ENCODE assay signal across 9 mouse cellular contexts in genomic region chr1:169680455-169681208, GRCm38 (mm10).
"Had no signal": no experiment of that assay in that cellular context is flagged by ENCODE, and none has a peak within 500 bp of the region (broad histone marks: within the 10 kb centered on the region; RNA-seq: fewer than 3 reads in every experiment).

No protein-coding gene starts in this region.

- H3K27me3 ChIP-seq: limb, embryonic 15.5 days; midbrain, embryonic 15.5 days had no signal

- H3K9me3 ChIP-seq: limb, embryonic 15.5 days; midbrain, embryonic 10.5 days; midbrain, embryonic 15.5 days had no signal

- H3K36me3 ChIP-seq: limb, embryonic 15.5 days; midbrain, embryonic 10.5 days; midbrain, embryonic 15.5 days had no signal

- DNase-seq: kidney, adult 18-20 months; kidney, postnatal 10 days; right cerebral cortex, postnatal 25 days; thymus, postnatal 4 days had no signal

- H3K4me3 ChIP-seq: limb, embryonic 15.5 days; midbrain, embryonic 10.5 days; midbrain, embryonic 15.5 days had no signal

- H3K4me1 ChIP-seq: limb, embryonic 15.5 days; midbrain, embryonic 10.5 days; midbrain, embryonic 15.5 days had no signal

- H3K27ac ChIP-seq: hindbrain, postnatal 0 days; limb, embryonic 15.5 days; liver, embryonic 14.5 days; midbrain, embryonic 10.5 days; midbrain, embryonic 15.5 days had no signal

- ATAC-seq: hindbrain, postnatal 0 days; midbrain, embryonic 15.5 days had no signal

- H3K9ac ChIP-seq: limb, embryonic 15.5 days; liver, embryonic 14.5 days; midbrain, embryonic 15.5 days had no signal

- H3K4me2 ChIP-seq: limb, embryonic 15.5 days; midbrain, embryonic 15.5 days had no signal
